Mouse (Mus musculus) testis, adult 2 months (tissue): ENCODE data around the gene Abhd18.

Source experiments
- CTCF ChIP-seq: fragments of 200-500 bp; IDR thresholded peaks from 2 replicates; pipeline ENCODE4 v1.5.1; 2012; ENCODE audit warnings: low read depth, mild to moderate bottlenecking, inconsistent platforms, low read length, moderate library complexity; ENCODE audit not compliant: control insufficient read depth, insufficient read depth, insufficient replicate concordance
- POLR2A ChIP-seq: fragments of 200-500 bp; IDR thresholded peaks from 2 replicates; pipeline ENCODE4 v1.6.1; 2012; ENCODE audit warnings: low read depth, mild to moderate bottlenecking, inconsistent platforms, low read length, moderate library complexity; ENCODE audit not compliant: control insufficient read depth

GRCm38 (mm10) chr3:40938189-40938588 is 91.4 kb downstream of the Abhd18 start:
- TF ChIP-seq CTCF (no peak), POLR2A (no peak)
